Mouse (Mus musculus) heart, postnatal 0 days (tissue): ENCODE data around the gene Acoxl.

Source experiments
- CTCF ChIP-seq: IDR thresholded peaks from 2 replicates; pipeline ENCODE4 v1.5.1; 2016; ENCODE audit warnings: antibody characterized with exemption, control low read depth, low read depth
- EP300 ChIP-seq: IDR thresholded peaks from 2 replicates; pipeline ENCODE4 v1.6.1; 2016; ENCODE audit warnings: antibody characterized with exemption, low read depth

- no peak for TF ChIP-seq CTCF
- TF ChIP-seq EP300, result no peak
Observed at GRCm38 (mm10) chr2:128111537-128111936, 272.9 kb downstream of the Acoxl start.
